Mouse (Mus musculus) mesoderm, embryonic 11.5 days (tissue): ENCODE results near the gene Itgae.

Experiments
- DNase-seq: peaks from one replicate; pipeline ENCODE4 v3.0.0-alpha.2; 2012; ENCODE audit warnings: low read depth, low spot score

The Itgae gene

GRCm38 (mm10) chr11:73090283-73090682 lies at the start of gene Itgae:
Itgae (plus strand) TSS chr11:73090583.
- DNase-seq, result no peak

GRCm38 (mm10) chr11:73044229-73044755 lies 46.1 kb upstream of the Itgae start:
- DNase-seq, result no peak

GRCm38 (mm10) chr11:73044789-73045188 lies 45.6 kb upstream of the Itgae start:
- no peak for DNase-seq

GRCm38 (mm10) chr11:73047542-73047996 lies 42.8 kb upstream of the Itgae start, which contains the start of gene Ncbp3:
Ncbp3 (plus strand) TSS chr11:73047783.
- DNase-seq, result peak; percentile 93

- DNase-seq, result no peak
Observed at GRCm38 (mm10) chr11:73048030-73048876, 42.1 kb upstream of the Itgae start.

GRCm38 (mm10) chr11:73049335-73049734 lies 41.0 kb upstream of the Itgae start:
- DNase-seq, result peak; percentile 89

- no peak for DNase-seq
Observed at GRCm38 (mm10) chr11:73052795-73053194, 37.6 kb upstream of the Itgae start.

GRCm38 (mm10) chr11:73057701-73058100 lies 32.7 kb upstream of the Itgae start:
- DNase-seq, result no peak

- DNase-seq, result no peak
Observed at GRCm38 (mm10) chr11:73059630-73060029, 30.8 kb upstream of the Itgae start.

GRCm38 (mm10) chr11:73061413-73061812 lies 29.0 kb upstream of the Itgae start:
- no peak for DNase-seq

GRCm38 (mm10) chr11:73071839-73072238 lies 18.5 kb upstream of the Itgae start:
- DNase-seq, result no peak

- DNase-seq, result no peak
Observed at GRCm38 (mm10) chr11:73076295-73076694, 14.1 kb upstream of the Itgae start.

GRCm38 (mm10) chr11:73076733-73077132 lies 13.7 kb upstream of the Itgae start:
- no peak for DNase-seq

- DNase-seq, result no peak
Observed at GRCm38 (mm10) chr11:73077211-73077720, 13.1 kb upstream of the Itgae start.

- no peak for DNase-seq
Observed at GRCm38 (mm10) chr11:73078615-73079014, 11.8 kb upstream of the Itgae start.

GRCm38 (mm10) chr11:73080306-73080705 lies 10.1 kb upstream of the Itgae start:
- DNase-seq, result no peak

- no peak for DNase-seq
Observed at GRCm38 (mm10) chr11:73084303-73084702, 6.1 kb upstream of the Itgae start.

GRCm38 (mm10) chr11:73084804-73085231 lies 5.6 kb upstream of the Itgae start:
- no peak for DNase-seq

GRCm38 (mm10) chr11:73085391-73085790 lies 5.0 kb upstream of the Itgae start:
- DNase-seq, result no peak

- no peak for DNase-seq
Observed at GRCm38 (mm10) chr11:73087700-73088480, 2.5 kb upstream of the Itgae start.

GRCm38 (mm10) chr11:73090826-73091225 lies 443 bp downstream of the Itgae start:
- no peak for DNase-seq

- DNase-seq, result no peak
Observed at GRCm38 (mm10) chr11:73092057-73092456, 1.7 kb downstream of the Itgae start.
